Mouse (Mus musculus) lung, embryonic 16.5 days (tissue): ENCODE data around the gene Mrap. TPM values are rescaled to one million over a fixed set of nuclear protein-coding genes. Genes with fewer than 3 reads are reported as not detected.

ENCODE experiments used
- ATAC-seq: fragments of 200-750 bp; cut with Nextera tagmentation; 2 replicates; pipeline ENCODE4 v1.8.0; 2017; ENCODE audit warnings: low read depth, mild to moderate bottlenecking, moderate library complexity
- H3K27ac ChIP-seq: fragments of 300-500 bp; sonication (generic); 2 replicates; pipeline ENCODE4 v1.5.1; 2014; ENCODE audit warnings: mild to moderate bottlenecking, control low read depth, low read length
- H3K27me3 ChIP-seq: fragments of 300-500 bp; sonication (generic); 2 replicates; pipeline ENCODE4 v1.6.1; 2014; ENCODE audit warnings: low read depth, low read length, mixed read lengths; ENCODE audit not compliant: control insufficient read depth, insufficient read depth
- H3K36me3 ChIP-seq: fragments of 300-500 bp; sonication (generic); 2 replicates; pipeline ENCODE4 v1.6.1; 2014; ENCODE audit warnings: low read length; ENCODE audit not compliant: control insufficient read depth, insufficient read depth
- H3K4me1 ChIP-seq: fragments of 300-500 bp; sonication (generic); replicated peaks from 2 replicates; pipeline ENCODE4 v1.6.1; 2014; ENCODE audit warnings: low read length, mixed read lengths; ENCODE audit not compliant: control insufficient read depth, insufficient read depth
- H3K4me2 ChIP-seq: fragments of 300-500 bp; sonication (generic); 2 replicates; pipeline ENCODE4 v1.6.1; 2014; ENCODE audit warnings: low read depth, low read length, control low read depth
- H3K4me3 ChIP-seq: fragments of 300-500 bp; sonication (generic); 2 replicates; pipeline ENCODE4 v1.5.1; 2014; ENCODE audit warnings: mild to moderate bottlenecking, low read length, control low read depth
- H3K9ac ChIP-seq: fragments of 300-500 bp; sonication (generic); 2 replicates; pipeline ENCODE4 v1.6.1; 2014; ENCODE audit warnings: low read length, control low read depth
- H3K9me3 ChIP-seq: fragments of 300-500 bp; sonication (generic); 2 replicates; pipeline ENCODE4 v1.6.1; 2016; ENCODE audit warnings: low read length; ENCODE audit not compliant: control insufficient read depth
- WGBS: fragments of 180-500 bp; shearing (Covaris S2); extraction: QIAGEN DNeasy Blood & Tissue Kit; methylation state at CpG from one replicate; pipeline ENCODE4 v1.1.7; 2014; 5-methylcytosine and 5-hydroxymethylcytosine counted together
- polyA plus RNA-seq: library from polyadenylated mRNA; unstranded; fragments of >200 nt; fragmentation: Nextera tagmentation; extraction: Ambion mirVana; gene quantifications from 2 replicates; pipeline ENCODE4 v1.2.1, GENCODE M21; 2015

Mrap gene
- polyA plus RNA-seq, 1 experiment from 2014 or later = 4.6 TPM

- ATAC-seq = no peak
- no peak overlapping the region for H3K9ac ChIP-seq
- no peaks in the 10 kb centered on the region for H3K9me3 ChIP-seq
- H3K4me1 ChIP-seq = no peaks in the 10 kb centered on the region
- H3K27me3 ChIP-seq = no peaks in the 10 kb centered on the region
- WGBS = 45% methylated on average over 10 of the region's 10 CpGs
- no peak overlapping the region for H3K4me3 ChIP-seq
- H3K27ac ChIP-seq = no peak overlapping the region
- no peak overlapping the region for H3K4me2 ChIP-seq
- H3K36me3 ChIP-seq = no peaks in the 10 kb centered on the region
Measured at GRCm38 (mm10) chr16:90736672-90737270, 1.2 kb upstream of the Mrap start.

GRCm38 (mm10) chr16:90747143-90747542 lies 9.1 kb downstream of the Mrap start:
- WGBS = 69% methylated on average over 6 of the region's 6 CpGs

DNA sequence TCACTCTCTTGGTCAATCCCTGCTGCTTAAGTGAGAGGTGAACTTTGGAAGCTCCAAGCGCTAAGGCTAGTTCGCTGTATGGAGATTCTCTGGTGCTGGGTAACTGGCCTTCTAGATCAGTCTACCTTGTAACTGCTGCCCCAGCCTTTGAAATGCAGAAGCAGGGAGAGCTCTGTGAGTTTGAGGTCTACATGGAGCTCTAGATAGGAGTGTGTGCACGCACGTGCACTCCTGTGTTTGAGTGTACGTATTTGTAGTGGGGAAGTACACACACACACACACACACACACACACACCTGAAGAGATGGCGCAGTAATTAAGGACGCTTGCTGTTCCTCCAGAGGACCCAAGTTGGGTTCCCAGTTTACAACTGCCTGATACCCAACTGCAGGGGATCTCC lies 10.2 kb downstream of the Mrap start:
- no peak overlapping the region for H3K9ac ChIP-seq
- H3K4me1 ChIP-seq = no peaks in the 10 kb centered on the region
- H3K4me2 ChIP-seq = no peak overlapping the region
- H3K4me3 ChIP-seq = no peak overlapping the region
- WGBS = 88% methylated on average over 7 of the region's 7 CpGs
- H3K36me3 ChIP-seq = no peaks in the 10 kb centered on the region; the same call in 1 of the 2 replicates
- H3K27ac ChIP-seq = no peak overlapping the region
- no peak for ATAC-seq
- H3K9me3 ChIP-seq = no peaks in the 10 kb centered on the region
- H3K27me3 ChIP-seq = no peaks in the 10 kb centered on the region

More at GRCm38 (mm10) chr16:90747143-90747542, 9.1 kb downstream of the Mrap start:
- H3K4me3 ChIP-seq = no peak overlapping the region
- H3K4me2 ChIP-seq = no peak overlapping the region
- ATAC-seq = peak; percentile 86
- no peaks in the 10 kb centered on the region for H3K4me1 ChIP-seq
- no peak overlapping the region for H3K27ac ChIP-seq
- no peaks in the 10 kb centered on the region for H3K27me3 ChIP-seq
- no peaks in the 10 kb centered on the region for H3K9me3 ChIP-seq
- no peaks in the 10 kb centered on the region for H3K36me3 ChIP-seq
- H3K9ac ChIP-seq = no peak overlapping the region

- Histone ChIP-seq H3K9ac (no peak overlapping the region), H3K36me3 (peaks cover 5% of the 10 kb centered on the region)
Measured at GRCm38 (mm10) chr16:90753386-90753941, 15.5 kb downstream of the Mrap start.

DNA sequence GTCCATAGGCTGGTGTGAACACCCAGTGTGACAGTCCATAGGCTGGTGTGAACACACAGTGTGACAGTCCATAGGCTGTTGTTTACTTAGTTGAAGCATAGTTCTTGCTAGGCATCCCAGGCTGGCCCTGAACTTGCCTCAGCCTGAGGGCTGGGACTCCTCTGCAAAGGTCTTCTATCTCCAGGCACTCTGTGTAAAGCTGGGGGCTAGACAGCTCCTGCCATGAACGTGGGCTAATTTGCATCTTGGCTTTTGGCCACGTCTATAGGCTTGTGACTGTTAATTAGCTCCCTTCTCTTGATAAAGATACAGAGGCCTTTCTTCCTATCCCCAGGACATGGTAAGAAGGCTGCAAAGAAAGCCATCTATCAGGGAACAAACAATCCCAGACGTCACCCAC lies 21.3 kb downstream of the Mrap start:
- peaks cover 13% of the 10 kb centered on the region; the same call in 1 of the 2 replicates for H3K36me3 ChIP-seq
- no peaks in the 10 kb centered on the region for H3K4me1 ChIP-seq
- no peak overlapping the region for H3K4me3 ChIP-seq
- H3K27ac ChIP-seq = no peak overlapping the region
- H3K9ac ChIP-seq = no peak overlapping the region
- H3K4me2 ChIP-seq = no peak overlapping the region
- 57% methylated on average over 3 of the region's 3 CpGs for WGBS
- no peaks in the 10 kb centered on the region for H3K27me3 ChIP-seq
- ATAC-seq = no peak
- no peaks in the 10 kb centered on the region for H3K9me3 ChIP-seq

More at GRCm38 (mm10) chr16:90753386-90753941, 15.5 kb downstream of the Mrap start:
- no peak overlapping the region for H3K4me3 ChIP-seq
- H3K27me3 ChIP-seq = no peaks in the 10 kb centered on the region
- H3K4me1 ChIP-seq = no peaks in the 10 kb centered on the region
- H3K9me3 ChIP-seq = no peaks in the 10 kb centered on the region
- 93% methylated on average over 13 of the region's 13 CpGs for WGBS
- no peak overlapping the region for H3K4me2 ChIP-seq
- no peak overlapping the region for H3K27ac ChIP-seq
- ATAC-seq = no peak

GRCm38 (mm10) chr16:90760515-90760914 lies 22.5 kb downstream of the Mrap start:
- H3K27me3 ChIP-seq = no peaks in the 10 kb centered on the region
- ATAC-seq = 0 out of 2 replicates have a peak, but pooled peaks have one; percentile 20
- 34% methylated on average over 4 of the region's 4 CpGs for WGBS
- no peaks in the 10 kb centered on the region for H3K4me1 ChIP-seq
- H3K9ac ChIP-seq = no peak overlapping the region
- H3K36me3 ChIP-seq = peaks cover 10% of the 10 kb centered on the region; the same call in 1 of the 2 replicates
- H3K9me3 ChIP-seq = no peaks in the 10 kb centered on the region
- H3K4me2 ChIP-seq = no peak overlapping the region
- H3K27ac ChIP-seq = no peak overlapping the region
- H3K4me3 ChIP-seq = no peak overlapping the region

GRCm38 (mm10) chr16:90765195-90765877 lies 27.3 kb downstream of the Mrap start:
- H3K27me3 ChIP-seq = no peaks in the 10 kb centered on the region
- no peak overlapping the region for H3K27ac ChIP-seq
- ATAC-seq = no peak
- no peaks in the 10 kb centered on the region for H3K9me3 ChIP-seq
- WGBS = 78% methylated on average over 9 of the region's 9 CpGs
- H3K4me3 ChIP-seq = no peak overlapping the region
- peaks cover 20% of the 10 kb centered on the region for H3K36me3 ChIP-seq
- H3K4me2 ChIP-seq = no peak overlapping the region
- no peaks in the 10 kb centered on the region; the same call in 1 of the 2 replicates for H3K4me1 ChIP-seq
- H3K9ac ChIP-seq = no peak overlapping the region

- WGBS = 68% methylated on average over 15 of the region's 15 CpGs
- no peaks in the 10 kb centered on the region for H3K27me3 ChIP-seq
- H3K4me3 ChIP-seq = no peak overlapping the region
- peak; percentile 88 for ATAC-seq
- H3K9ac ChIP-seq = no peak overlapping the region
- no peak overlapping the region for H3K27ac ChIP-seq
- no peak overlapping the region for H3K4me2 ChIP-seq
- no peaks in the 10 kb centered on the region for H3K9me3 ChIP-seq
- H3K36me3 ChIP-seq = peaks cover 20% of the 10 kb centered on the region
- no peaks in the 10 kb centered on the region; the same call in 1 of the 2 replicates for H3K4me1 ChIP-seq
Measured at GRCm38 (mm10) chr16:90766919-90767454, 29.0 kb downstream of the Mrap start.

GRCm38 (mm10) chr16:90774216-90774615 lies 36.2 kb downstream of the Mrap start:
- H3K9me3 ChIP-seq = no peaks in the 10 kb centered on the region
- peaks cover 24% of the 10 kb centered on the region for H3K36me3 ChIP-seq
- H3K27me3 ChIP-seq = no peaks in the 10 kb centered on the region
- WGBS = 84% methylated on average over 12 of the region's 12 CpGs
- no peak for ATAC-seq
- H3K27ac ChIP-seq = no peak overlapping the region
- H3K4me2 ChIP-seq = no peak overlapping the region
- no peak overlapping the region for H3K4me3 ChIP-seq
- no peak overlapping the region for H3K9ac ChIP-seq
- H3K4me1 ChIP-seq = no peaks in the 10 kb centered on the region
